Mouse (Mus musculus) adrenal gland (tissue): ENCODE results near the gene Gna15.

Experiments
- intact Hi-C: fragments of 180-260 bp; cut with DNase I; formaldehyde crosslinking; loops from one replicate; pipeline ENCODE4 v1.15.1; 2025

Gna15 gene

DNA sequence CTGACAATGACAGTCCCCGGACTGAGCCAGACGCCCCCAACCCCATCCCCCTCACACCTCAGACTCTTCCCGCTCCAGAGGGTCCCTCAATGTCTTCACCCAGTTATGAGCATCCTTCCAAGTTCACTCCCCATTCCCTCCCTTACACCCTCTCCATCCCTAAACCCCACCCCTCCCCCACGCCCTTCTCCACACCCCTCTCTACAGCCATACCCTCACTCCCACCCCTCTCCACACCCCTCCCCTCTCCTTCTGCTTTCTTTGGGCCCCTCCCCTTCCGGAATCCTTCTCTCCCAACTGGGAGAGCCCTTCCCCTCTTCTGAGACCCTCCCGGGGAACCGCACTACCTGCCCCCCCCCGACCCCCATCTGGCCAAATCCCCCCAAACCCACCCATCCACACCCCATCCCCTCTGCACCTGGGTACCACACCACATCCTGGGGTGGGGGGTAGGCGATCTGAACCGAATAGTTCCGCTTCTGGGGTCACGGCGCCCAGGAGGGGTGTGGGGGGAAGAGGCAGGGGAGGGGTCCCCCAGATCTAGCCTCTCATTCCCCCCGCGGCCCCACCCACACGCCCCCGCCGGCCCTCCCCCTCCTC lies 51.5 kb downstream of the Gna15 start:
- intact Hi-C loops, result no loop called here

DNA sequence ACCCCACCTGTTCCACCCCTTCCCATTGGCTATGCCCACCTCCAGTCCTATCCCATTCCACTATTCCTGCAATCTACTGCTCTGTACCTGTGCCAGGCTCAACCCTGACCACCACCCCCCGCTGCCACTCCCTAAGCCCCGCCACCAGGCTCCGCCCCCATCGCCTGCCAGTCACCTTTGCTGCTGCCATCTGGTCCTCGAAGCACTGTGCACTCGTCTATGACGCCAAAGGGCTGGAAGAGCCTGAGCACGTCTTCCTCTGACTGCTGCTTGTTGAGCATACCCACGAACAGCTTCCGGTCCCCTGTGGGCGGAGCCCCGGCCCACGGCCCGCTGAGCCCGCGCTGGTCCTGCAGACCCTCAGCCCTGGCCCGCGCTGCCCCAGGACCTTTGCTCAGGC lies 53.6 kb downstream of the Gna15 start:
- intact Hi-C loops, result no loop called here

DNA sequence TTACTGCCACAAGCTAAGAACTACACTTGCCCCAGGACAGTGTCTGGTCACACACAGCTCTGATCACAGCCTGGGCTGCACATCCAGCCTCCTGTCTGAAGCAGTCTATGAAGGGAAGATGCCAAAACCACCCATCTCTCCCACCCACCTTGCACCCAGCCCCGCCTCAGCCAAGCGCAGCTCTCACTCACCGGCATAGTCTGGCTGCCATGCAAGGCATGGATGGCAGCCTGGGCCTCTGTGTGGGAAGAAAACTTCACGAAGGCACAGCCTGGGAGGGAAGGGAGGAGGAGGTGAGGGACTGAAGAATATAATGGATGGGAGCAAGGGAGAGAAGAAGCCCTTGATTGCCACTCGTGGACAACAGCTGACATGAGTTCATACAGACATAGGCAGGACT lies 54.8 kb downstream of the Gna15 start:
- intact Hi-C loops, result no loop called here

DNA sequence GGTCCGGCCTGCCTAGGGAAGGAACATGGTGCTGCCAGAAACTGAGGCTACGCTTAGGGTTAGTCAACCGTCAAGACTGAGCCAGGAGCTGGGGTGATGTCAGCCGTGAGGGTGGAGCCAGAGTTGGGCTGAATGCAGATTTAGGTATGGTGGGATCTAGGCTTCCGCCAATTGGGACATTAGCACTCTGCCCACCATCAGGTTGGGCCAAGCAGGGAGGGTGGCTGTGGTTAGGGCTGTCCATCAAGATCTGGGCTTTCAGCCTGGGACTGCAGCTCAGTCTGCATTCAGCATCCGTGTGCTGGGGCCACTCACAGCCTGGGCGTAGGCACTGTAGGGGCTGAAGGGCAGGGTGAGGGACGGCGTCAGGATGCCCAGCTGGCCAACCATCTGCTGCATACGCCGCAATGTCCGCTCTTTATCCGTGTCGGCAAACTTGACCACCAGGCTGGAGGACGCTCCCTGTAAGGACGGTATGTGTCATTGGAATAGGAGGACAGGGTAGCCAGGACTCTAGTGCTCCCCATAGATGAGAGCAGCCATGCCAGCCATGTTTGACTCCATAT lies 56.3 kb downstream of the Gna15 start:
- intact Hi-C loops, result no loop called here

DNA sequence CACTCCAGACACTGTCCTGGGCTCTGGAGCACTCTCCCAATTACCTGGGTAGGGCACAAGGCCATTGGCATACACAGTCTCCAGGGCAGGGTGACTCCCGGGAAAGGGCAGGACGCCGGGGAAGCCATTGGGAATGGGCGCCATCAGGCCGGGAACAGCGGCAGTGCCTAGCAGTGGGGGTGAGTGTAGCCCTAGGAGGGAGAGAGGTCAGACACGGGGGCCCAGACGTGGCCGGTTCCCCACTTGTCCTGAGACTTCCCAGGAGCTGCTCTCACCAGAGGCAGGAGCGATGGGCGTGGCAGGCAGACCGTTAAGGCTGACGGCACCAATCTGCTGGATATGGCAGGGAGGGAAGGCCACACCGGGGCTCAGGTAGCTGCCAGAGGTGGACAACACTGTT lies 57.1 kb downstream of the Gna15 start:
- intact Hi-C loops, result no loop called here

DNA sequence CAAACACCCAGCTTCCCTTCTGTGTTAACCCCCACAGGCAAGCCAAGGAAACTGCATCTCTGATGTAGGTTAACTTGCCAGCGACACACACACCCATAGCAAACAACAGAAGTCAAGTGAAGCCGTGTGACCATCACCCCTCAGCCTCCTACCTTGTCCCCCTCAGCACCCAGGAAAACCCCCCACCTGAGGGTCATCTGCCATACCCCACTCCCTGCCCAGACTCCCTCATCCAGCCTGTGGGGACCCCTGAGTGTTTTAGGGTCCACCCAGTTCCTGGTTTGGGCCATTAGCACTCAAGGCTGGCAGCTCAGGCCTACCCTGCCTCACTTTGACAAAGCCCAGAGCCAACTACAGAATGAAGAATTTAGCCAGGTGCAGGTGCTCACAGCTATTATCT lies 58.0 kb downstream of the Gna15 start:
- intact Hi-C loops, result no loop called here

DNA sequence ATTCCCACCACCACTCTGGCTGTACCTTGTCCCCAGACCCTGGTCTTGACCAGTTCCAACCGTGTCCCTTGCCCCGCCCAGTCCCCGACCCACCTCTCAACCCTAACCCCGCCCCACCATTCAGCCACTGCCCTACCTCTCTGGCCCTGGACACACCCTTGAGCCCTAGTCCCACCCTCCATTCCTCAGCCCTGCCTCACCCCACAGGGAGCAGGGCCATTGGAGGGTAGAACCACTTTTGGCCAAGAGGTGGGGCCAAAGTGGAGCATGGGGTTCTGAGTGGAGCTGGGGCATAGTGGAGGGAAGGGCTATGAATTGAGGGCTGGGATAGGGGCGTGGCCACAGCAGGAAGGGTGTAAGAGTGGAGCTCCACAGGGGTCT lies 58.8 kb downstream of the Gna15 start:
- intact Hi-C loops, result no loop called here

DNA sequence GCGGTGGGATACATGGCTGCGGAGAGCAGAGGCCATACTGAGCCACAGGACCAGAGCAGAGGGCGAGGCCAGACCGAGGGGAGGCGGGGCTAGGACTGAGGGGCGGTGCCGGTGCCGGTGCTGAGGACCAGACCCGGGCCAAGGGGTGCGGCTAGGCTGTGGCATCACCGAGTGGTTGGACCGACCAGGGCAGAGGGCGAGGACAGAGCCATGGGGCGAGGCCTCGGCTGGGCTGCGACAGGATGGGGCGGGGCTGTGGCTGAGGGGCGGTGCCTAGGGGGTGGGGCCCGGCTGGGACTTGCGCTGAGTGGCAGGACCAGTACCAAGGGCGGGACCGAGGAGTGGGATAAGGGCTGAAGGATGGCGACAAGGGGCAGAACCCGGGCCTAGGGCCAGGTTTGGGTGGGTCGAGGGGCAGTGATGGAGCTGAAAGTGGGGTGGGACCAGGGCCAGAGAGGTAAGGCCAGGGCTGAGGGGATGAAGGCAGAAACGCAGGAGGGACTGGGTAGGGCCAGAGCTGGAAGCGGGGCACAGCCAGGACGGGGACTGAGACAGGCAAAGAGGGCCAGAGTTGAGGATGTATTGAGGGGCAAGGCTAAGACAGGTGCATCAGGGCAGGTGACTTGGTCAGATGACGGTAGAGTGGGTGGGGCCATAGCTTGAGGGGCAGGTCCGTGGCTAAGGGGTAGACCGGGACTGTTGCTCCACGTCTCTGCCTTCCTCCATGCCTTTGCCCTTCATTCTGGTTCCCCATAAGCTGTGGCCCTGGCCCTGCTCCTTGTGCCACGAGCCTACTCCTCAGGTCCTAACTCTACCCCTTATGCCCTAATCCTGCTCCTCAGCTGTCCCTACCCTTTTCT lies 59.4 kb downstream of the Gna15 start:
- intact Hi-C loops, result no loop called here

DNA sequence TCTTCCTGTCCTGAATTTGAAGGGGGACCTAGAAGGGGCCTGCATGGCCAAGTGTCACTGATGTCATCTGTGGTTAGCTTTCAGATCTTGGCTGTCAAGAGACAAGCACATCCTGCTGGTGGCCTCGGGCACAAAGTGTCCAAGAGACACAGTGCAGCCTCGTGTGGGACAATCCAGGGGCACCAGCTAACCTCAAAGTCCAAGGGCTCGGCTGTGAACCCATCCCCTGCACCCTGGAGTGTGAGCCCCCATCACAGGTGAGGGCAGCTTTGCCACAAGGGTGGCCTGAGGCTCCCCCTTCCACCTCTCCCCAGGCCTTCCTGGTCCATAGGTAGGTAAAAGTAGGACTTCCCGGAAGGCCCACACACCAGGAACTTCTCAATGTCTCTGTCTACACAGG lies 60.5 kb downstream of the Gna15 start:
- intact Hi-C loops, result no loop called here

DNA sequence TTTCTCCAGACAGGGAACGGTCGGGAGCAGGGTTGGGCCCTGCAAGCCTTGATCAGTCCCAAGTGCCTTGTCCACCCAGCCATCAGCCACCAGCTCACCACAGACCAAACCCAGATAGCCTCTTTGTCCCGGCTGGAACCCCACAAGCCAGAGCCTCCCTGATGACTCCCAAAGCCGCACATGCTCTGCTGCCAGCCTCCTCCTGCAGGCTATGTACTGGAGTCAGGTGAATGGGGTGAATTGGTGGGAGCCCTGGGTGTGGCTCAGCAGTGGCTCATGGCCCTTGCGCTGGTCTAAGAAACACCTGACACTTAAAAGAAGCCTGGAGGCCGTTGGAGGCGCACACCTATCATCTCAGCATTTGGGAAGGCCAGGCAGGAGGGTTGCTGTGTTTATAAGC lies 61.1 kb downstream of the Gna15 start:
- intact Hi-C loops, result no loop called here

DNA sequence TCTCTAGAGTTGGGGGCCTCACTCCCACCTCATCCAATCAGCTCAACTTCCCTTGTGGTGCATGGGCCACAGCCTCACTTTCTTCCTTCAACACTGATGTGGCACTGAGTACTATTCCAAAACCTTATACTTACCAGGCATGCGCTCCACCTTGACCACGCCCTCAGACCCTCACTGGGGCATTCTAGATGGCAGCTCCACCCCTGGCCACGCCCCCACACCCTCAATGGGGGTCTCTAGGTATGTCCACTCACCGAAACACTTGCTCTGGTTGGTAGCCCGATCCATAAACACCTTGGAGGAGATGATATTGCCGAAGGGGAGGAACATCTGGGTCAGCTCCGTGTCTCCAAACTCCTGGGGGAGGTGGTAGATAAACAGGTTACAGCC lies 61.6 kb downstream of the Gna15 start:
- intact Hi-C loops, result no loop called here

DNA sequence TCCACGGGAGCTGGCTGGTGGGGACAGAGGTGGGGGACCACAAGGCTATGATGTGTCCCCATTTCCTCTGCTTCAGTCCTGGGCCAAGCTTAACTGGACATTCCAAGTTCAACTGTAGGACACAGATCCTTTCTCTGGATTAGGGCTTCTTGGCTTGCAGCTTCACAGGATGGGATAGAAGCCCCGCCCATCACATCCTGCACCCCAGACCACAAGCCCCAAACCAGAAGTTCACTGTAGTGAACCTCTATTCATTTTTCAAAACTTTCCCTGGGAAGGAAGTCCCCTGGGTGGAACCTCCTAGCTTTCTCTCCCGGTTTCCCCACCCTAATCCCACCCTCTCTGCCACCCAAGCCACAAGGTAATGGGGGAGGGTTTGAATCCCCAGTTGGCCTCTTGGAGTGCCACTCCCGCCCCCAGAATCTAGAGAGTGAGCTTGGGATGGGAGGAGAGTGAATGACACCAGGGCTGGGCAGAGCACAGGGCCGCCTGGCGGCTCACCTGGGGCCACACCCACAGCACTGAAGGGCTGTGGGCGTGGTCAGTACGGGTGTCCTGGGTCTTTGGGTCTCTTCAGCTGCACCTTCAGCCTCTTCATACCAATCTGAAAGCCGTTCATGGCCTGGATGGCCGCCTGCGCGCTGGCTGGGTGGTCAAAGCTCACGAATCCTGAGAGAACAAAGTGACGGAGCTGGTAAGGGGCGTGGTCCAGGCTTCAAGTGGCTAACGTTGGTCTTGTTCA lies 62.2 kb downstream of the Gna15 start:
- intact Hi-C loops, result no loop called here

DNA sequence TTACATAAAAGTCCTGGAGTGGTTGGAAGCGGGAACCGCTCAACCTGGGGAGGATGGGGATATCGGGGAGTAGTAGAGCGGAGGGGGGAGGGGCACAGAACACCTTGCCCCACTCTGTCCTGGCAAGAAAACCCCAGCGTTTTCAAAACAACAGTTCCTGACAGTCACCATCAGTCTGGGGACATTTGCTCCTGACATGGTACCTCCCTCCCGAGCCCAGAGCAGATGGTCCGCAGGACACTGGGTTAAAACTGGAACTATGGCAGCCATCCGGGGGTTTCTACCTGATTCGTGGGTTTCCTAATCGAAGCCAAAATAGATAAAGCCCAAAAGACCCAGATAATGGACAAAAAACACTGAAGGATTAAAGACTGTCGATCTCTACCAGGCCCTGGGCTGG lies 63.1 kb downstream of the Gna15 start:
- intact Hi-C loops, result no loop called here

DNA sequence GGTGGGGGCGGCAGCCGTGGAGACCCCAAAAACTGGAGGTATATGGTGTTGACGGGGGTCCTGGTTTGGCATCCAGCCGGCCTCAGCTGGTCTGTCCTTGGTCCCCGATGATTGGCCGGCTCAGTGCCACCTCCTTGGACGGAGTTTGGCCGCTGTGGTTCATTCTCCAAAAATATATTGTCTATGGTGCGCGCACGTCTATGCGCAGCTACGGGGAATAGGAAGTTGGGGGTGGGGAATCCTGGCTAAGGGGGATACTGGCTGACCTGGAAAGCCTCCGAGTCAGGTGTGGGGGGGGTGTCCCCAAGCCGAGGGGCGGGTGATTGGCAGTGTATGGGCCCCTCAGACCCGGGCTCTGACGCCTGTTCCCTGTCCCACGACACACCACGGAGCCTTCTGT lies 63.6 kb downstream of the Gna15 start:
- intact Hi-C loops, result no loop called here

DNA sequence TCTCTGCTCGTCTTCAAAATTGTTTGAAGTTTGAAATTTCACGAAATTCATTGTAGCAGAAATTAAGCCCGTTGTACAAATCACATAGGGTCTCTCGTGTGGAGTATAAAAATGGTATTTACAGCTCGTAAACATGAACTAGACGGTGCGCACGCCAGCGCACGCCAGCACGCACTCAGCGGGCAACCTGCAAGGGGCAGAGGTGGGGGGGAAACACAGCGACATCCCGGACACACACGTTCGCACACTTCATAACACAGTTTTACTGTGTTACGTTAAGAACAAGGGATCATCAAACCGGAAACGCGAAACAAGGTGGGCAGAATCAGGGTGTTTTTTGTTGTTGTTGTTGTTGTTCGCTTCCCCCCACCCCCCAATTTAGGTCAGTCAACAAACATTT lies 64.6 kb downstream of the Gna15 start:
- intact Hi-C loops, result loop anchor here (10.0 kb wide), 1 partner anchor 245 kb away; no protein-coding TSS in a partner anchor

DNA sequence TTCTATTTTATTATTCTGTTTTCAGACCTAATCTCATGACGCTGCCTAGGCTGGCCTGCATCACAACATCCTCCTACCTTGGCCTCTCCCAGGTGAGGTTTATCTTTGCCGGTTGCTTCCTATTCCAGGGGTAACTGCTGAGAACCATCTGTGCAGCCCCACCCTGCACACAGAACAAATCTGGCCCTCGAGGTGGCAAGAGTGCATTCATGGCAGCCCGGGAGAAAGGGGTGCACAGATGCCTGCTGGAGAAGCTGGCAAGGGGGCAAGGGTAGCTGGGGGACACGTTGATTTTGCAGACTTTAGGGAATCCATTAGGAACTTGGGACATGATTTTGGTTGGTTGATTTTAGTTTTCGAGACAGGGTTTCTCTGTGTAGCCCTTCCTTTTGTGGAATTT lies 65.8 kb downstream of the Gna15 start:
- intact Hi-C loops, result loop anchor here (10.0 kb wide), 1 partner anchor 243 kb away; no protein-coding TSS in a partner anchor

DNA sequence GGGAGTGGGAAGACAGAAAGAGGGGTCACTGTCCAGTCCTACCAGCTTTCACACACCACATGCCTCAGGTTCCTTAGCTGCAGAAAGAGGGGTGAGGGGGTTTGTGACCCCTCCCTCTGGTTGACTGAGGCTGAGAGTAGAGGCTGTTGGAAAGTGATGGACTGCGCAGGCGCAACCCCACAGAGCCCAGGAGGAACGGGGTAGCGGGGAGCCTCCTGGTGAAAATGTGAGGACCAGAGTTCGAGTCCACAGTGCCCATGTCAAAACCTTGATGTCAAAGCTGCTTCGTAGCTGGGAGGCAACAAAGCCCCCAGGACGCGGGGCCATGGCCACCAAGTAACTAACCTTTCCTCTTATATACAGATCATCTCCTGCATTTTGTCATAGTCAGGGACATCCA lies 66.4 kb downstream of the Gna15 start:
- intact Hi-C loops, result loop anchor here (10.0 kb wide), 1 partner anchor 243 kb away; no protein-coding TSS in a partner anchor

DNA sequence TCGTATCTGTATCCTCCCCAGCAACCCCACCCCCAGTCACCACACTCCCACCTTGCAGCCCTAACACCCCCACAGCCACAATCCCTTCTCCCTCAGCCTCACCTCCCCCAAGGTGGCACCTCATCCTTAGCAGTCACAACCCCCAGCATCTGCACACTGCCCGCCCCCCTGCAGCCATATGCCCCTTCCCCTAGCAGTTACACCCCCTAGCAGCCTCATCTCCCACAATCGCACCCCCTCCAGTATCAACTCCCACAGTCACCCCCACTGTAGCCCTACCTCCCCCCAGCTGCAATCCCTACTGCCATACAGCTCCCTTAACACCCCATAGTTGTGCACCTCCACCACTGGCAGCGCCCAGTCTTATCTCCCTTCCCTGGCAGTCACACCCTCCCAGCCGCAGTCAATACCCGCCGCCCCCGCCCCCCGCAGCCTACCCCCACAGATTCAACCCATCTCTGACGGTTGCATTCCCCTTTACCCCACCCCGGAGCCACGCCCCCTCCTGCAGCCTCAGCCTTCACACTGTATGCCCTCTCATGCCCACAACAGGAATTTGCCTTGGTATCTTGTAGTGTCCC lies 67.0 kb downstream of the Gna15 start:
- intact Hi-C loops, result loop anchor here (10.0 kb wide), 1 partner anchor 242 kb away; no protein-coding TSS in a partner anchor

DNA sequence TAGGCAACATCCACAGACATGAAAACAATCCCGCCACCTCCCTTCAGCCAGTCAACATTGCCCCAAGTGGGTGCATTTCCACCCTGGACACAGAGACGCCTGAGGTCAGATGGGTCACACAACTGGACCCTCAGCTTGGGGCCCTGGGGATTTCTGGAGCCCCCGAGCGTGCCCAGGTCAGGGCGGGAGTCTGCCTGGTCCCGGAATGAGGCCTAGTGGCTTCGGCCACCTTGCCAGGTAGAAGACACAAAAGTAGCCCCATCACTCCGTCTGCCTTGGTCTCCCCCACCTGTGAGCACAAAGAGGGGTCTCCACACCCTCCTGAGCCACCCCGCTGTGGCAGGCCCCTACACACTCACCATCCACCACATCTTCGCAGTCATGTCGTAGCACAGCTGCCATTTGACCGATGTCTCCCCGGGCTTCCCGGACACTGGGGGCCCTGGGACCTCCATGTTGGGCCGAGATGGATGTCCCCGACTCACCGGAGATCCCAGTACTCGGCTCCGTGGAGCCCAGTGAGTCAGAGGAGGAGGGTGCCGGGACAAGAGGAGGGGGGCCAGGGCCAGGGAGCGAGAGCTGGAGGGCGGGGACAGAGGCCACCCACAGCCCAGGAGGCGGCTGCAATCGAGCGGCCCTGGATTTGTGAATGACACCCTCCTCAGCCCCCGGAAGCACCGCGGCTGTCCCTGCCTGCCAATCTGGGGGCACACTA lies 68.7 kb downstream of the Gna15 start, which contains the start of gene Nfic:
Gene Nfic (minus strand): TSS at position 455 of the 715 bp plus-strand sequence.
- intact Hi-C loops, result loop anchor here (10.0 kb wide), 1 partner anchor 241 kb away; no protein-coding TSS in a partner anchor

DNA sequence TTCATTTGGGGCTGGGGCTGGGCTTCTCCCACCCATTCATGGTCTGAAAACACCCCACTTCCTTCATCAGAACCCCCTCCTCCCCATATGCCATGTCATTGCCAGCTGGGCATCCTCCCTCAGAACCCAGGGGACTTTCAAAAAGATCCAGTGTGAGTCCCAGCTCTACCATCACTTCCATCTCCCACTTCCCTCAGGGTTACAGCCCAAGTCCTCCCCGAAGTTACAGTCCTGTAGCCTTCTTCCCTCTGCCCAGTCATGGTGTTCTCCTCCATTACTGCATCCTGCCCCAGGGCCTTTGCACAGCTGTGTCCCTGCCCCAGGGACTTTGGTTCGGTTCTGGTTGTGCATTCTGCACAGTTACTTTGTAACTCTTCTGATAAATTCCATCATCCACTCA lies 69.9 kb downstream of the Gna15 start:
- intact Hi-C loops, result loop anchor here (5.0 to 10.0 kb wide), 2 partner anchors 167 to 239 kb away; no protein-coding TSS in a partner anchor

DNA sequence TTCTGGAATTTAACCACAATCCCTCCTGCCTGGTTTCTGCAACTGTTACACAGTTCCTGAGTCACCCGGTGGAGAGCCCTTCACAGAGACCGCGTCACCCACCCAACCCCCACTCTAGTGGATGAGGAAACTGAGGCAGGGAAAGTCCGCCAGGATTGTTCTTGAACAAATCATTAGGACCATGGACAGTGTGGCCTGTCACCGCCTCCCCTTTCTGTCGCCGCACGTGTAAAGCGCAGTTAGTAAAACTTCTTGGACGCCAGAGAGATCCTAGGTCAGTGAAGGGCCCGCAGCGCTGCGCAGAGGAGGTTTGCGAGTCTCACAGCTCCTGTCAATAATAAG lies 71.1 kb downstream of the Gna15 start:
- intact Hi-C loops, result loop anchor here (5.0 to 10.0 kb wide), 2 partner anchors 166 to 238 kb away; no protein-coding TSS in a partner anchor
